Mouse (Mus musculus) heart, postnatal 4 days (tissue): Measurements from ENCODE around the gene Rai1. TPM values are rescaled to one million over a fixed set of nuclear protein-coding genes. Genes with fewer than 3 reads are reported as not detected.
A peak's percentile ranks its signal among the peaks of the same experiment; 100 is the strongest.

Experiments
- DNase-seq: peaks from one replicate; pipeline ENCODE4 v3.0.0; 2021
- total RNA-seq, 2 experiments: library from RNA; stranded (reverse); gene quantifications; 2 replicates each; pipeline ENCODE4 v1.2.3; 2021

Gene Rai1
- total RNA-seq, 2 experiments from 2014 or later: 50.6 to 58.0 TPM

DNA sequence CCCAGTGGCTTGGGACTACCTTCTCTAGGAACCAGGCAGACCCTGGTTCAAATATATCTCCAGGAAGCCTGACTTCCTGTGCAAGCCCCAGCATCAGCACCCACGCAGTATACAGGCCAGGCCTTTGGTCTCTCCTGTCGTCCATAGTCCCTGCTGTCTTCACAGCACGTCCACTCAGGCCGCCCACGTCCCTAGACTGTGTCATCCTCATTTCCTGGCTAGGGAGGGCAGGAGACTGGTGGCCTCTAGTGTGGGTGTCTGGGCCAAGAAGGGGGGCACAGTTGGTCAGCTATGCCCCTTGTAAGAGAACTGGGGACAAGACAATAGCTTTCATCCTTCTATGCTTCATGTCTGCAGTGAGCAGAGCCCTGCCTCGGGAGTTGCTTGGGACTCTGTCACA is 87.7 kb downstream of the Rai1 start:
- no peak for DNase-seq

DNA sequence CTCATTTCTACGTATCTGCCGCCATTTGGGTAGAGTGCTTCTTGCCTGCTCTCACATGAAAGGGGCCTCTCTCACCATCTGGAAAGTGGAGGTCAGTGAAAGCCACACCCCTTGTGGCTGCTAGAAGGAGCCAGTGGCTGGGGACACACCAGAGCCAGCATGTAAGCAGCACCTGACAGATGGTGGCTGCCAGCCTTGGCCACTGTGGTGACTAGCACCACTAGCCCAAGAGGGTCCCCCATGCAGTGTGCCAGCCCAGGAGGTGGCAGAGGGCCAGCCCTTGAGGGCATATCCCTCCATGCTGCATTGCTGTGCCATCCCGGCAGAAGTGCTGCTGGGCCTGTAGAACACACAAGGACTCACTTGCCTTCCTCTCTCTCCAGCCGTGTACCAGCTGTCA is 88.7 kb downstream of the Rai1 start:
- DNase-seq: peak; percentile 48

DNA sequence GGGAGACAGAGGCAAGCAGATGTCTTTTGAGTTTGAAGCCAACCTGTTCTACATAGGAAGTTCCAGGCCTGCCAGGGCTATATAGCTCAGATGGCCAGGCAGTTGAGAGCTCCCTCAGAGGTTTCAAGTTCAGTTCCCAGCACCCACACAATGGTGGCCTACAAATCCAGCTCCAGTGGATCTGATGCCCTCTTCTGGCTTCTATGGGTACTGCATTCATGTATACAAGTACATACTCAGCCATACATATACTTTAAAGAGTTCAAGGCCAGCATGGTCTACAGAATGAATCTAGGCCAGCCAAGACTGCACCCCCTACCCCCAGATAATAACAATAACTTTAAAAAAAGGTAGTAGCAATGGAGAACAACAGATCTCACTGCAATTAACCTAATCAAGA is 90.3 kb downstream of the Rai1 start:
- no peak for DNase-seq

DNA sequence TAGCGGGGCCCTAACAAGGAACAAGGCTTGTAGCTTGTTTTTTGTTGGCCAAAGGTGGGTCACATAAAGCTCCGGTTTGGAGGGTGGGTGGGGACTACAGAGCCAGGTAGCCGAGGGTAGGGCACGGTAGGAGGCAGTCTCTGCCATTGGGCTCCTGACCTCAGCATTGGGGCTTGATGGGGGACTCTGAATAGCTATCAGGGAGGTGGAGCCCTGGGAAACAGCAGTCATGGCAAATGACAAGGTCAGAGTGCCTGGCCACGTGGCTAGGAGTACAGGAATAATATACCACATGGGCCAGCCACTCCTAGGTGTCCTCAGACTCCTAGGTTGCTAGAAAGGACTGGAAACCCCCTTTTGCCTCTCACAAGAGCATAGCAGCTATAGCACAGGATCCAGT is 91.5 kb downstream of the Rai1 start:
- no peak for DNase-seq

DNA sequence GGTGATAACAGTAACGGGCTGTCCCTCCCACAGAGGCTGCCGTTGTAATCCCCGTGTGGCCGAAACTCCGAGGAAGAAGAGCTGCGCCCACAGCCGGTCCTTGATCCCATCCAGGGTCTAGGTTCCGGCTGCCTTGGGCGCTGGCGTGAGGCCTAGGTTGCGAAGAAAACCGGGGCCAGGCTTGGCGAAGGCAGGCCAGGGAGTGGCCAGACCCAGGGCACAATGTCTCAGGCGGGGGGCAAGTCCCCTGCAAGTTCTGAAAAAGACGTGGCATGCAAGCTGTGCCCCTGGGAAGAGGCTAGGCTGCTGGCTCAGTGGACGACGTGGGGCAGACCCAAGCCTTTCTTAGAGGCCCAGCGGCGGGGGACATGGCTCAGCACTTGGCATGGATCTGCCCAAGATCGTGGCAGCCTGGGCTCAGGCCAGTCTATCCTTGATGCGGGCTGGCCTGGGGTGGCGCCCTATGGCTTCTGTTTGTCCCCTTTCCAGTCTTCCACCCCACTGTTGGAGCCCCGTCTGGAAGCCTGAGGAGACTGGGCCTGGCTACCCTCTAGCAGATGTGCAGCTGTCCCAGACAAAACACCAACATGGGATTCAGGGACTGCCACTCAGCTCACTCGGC is 93.3 kb downstream of the Rai1 start:
- DNase-seq: no peak

DNA sequence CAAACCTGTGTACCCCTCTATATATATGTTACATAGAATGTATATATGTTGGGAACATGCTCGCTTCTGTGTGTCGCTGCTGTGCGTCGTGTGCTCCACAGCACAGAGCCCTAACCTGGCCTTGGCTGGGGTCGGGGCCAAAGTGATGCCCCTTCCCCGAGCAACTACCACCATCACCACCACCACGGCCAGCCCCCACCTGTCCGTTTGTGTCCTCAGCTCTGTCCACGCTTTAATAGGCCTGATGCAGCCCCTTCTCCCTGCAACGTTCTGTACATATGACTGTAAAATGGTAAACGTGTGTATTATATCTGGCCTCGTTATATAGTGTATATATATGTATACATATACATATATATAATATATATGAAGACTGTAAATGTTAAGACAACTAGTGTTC is 93.8 kb downstream of the Rai1 start:
- DNase-seq: no peak

DNA sequence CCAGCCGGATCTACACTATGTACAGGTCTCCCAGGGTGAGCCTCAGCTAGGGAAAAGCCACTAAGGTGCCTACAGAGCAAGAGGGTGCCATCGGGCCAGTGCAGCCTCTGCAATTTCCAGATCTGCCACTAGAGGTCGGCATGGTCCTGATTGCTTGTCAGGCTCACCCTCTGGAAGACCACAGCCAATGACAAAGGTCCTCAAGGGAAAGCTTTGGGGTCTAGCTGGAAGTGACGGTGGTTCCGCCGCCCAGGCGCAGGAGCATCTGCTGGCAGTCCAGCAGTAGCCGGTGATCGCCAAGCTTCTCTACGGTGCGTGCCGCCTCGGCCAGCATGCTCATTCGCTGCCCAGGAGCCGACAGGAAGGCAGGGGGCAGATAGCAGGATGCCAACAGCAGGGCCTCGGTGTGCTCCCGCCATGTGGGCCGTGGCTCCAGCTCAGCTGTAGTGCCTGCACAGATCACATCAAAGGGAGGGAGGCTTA is 94.9 kb downstream of the Rai1 start:
- DNase-seq: peak; percentile 97

DNA sequence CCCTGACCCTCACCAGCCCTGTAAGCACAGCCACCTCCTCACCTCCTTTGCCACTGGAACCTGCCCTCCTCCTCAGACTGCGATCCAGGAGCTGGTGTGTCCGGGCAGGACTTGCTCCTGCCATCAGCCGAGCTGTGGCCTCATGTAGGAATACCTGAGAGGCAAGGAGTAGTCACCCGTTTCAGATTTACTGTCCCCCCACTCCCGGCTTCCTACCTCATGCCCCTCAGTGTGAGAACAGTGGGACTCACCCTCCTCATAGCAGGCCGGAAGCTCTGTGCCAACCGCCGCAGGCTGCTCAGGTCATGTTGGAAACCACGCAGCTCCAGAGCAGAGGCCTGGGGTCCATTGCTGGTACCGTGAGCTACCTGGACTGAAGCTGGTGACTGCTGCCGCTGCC is 95.6 kb downstream of the Rai1 start:
- DNase-seq: no peak

DNA sequence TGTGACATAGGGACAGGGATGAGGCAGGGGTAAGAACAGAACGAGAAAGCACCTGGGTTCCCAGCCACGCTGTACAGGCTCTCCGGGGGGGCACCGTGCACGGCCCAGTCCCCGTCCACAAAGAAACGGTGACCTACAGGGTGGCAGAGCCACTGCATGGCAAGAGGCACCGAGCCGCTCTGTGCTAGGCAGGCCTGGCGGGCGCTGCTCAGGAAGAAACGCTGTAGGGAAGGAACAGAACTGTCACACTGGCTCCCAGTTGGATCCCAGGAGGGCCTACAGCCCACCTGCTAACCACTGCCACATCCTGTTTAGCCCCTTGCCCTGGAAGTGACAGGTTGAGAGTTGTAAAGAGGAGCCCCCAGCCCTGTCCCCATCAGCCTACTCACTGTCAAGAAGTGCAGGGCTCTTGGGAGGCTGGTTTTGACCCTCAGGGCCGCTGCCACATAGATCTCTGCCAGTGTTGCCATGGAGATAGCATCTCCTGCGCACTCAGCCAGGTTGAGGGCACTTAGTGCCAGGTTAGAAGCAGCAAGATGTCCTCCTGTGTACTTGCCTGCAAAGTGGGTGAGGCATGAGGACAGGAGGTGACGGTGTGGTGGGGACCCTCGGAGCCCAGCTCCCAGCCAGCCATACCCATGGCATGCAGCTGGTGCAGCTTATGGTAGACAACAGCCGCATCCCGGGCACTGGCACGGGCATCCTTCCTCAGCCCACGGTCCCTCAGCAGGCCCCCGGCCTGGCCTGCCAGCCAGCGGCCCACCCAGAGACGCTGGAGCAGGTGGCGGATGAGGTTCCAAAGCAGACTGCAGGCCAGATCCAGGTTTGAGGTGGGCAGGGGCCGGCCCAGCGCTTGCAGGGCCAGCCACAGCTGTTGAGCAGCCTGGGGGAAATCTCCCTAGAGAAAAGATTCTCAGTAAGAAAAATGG is 98.2 kb downstream of the Rai1 start:
- DNase-seq: no peak

DNA sequence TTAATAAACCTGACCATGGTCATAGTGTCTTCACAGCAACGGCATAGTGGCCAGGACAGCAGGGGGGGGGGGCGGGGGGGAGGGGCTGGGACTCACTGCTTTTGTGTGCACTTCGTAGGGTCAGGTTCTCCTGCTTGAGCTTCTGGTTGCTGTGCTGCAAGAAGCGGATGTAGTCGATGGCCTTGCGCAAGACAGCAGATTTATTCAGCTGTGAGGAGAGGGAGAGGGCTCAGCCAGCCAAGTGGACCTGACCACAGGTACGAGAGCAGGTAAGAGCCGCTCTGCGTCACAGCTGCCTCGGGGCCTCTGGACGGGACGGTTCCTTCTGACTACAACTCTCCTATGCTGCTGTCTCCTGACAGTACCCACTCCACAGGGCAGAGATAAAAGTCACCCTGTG is 100.2 kb downstream of the Rai1 start:
- no peak for DNase-seq

DNA sequence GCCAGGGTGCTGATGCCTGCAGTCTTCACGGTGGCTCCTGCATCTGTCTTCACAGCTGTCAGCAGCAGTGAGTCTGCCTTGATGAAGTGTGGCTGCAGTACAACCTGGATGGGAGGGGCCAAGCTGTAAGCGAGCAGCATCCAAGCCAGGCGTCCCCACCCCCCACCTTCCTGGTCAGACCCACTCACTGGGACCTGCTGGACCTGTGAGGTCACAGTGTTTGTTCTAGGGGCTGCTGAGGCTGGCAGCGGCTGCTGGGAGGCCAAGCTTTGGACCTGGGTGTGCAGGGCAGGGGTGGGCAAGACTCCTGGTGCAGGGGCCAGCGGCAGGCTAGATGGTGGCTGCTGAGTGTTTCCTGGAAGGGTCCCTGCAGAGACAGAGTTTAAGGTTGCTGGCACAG is 101.4 kb downstream of the Rai1 start:
- DNase-seq: no peak

DNA sequence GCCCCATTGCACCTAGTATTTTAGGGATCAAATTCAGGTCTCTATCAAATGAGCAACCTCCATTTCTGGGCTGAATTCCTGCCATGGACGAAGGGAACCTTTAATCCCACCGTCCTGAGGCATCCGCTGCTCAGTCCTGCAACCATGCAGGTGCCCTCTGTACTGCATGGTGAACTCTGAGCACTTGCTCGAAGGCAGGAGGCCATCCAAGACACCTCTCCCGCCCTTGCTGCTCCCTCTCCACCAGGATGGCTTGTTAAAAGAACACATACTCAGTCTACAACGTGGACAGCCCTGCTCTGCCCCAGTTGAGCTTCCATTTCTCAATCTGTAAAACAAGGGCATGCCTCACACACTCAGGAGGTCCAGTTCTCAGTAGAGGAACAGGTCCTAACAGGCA is 103.4 kb downstream of the Rai1 start:
- no peak for DNase-seq

DNA sequence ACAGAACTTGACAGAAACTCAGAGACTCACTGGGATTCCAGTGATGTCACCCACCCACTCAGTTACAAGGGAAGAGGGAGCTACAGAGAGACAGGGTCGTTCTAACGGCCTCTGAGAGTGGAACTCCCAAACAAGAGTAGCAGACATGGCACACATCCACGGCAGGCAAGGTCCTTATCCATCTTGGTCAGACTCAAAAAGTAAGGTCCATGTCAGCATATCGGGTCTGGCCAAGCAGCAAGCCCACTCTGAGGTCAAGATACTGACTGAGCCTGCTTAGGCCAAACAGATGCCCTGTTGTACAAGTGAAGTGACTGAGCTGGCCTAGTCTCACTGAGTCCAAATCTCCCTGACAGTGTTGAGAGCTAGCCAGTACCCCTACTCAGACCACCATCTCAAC is 103.9 kb downstream of the Rai1 start:
- no peak for DNase-seq

DNA sequence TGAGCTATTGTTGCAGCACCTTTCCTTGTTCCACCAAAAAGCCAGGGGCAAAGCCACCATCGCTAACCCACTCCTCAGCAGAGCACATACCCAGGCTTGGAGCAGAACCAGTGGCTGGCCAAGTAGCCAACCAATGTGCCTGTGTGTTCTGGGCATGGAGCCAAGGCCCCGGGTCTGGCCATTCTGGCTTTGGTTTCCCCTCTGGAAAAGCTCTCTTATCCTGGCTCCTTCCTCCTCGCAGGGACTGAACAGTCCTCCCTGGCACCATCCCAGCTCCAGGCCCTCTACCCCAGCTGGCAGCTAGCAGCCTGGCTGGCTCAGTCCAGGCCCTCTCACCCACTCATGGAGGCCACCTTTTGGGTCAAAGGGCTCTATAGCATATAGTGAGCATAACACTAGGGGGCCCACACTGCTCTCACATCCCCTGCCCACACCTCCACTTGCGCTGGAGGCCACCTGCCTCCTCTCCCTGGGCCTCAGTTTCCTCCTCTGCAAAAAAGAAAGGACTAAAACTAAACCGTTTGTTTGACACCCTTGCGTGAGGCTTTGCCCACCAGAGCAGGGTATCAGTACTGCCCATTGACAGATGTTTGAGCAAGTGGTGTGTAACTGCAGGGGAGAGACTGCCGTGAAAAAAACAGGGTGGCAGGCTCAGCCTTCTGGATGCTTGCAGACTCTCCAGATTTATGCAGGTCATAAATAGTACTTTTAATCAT is 104.6 kb downstream of the Rai1 start:
- peak; percentile 92 for DNase-seq

DNA sequence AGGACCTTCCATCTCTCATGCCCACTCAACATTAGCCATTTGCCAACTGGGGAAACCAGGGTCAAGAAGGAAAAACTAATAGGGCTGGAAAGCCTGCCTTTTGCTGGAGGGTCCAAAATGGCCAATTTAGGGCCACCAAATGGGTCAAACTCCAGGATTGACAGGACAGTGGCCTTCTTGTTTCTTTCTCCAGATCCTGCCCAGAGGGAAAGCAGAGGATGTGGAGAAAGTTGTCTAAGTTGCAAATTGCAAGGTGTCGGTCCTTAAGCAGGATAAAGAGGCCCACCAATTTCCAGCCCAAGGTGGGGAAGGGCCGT is 105.1 kb downstream of the Rai1 start:
- DNase-seq: no peak

DNA sequence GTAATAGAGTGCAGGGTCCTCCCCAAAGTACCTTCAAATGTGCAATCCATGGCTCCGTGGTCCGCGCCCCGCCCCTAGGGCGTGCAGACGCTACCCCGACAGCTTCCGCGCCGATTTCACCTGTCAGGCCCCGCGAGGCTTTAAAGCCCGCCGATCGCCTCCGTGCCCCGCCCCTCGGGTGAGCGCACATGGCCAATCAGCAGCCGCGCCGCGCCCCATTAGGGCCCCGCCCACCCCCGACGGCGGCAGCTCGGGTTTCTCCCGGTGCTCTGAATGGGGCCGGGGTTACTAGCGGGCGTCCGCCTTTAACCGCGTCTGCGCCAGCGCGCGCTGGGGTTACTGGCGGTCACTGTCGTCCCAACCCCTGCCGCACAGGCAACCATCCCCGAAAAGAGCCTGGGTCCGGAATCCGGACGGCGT is 105.5 kb downstream of the Rai1 start:
- DNase-seq: peak; percentile 96

DNA sequence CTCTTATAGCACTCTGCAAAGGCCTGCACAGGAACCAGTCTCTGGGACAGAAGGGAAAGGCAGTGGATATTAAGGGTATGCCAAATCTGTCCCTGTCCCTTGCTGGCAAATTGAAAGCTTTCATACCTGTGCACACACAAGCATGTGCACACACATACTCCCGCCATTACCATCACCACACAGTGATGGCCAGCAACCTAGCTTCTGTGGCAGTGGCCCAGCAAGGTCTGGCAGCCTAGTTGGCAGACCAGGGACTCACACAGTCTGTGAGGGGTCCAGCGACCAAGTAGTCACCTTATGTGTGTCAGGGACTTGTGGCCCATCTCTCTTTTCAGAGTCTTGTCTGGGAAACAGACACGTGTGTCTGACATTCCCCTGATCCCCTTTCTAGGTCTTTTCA is 106.3 kb downstream of the Rai1 start:
- no peak for DNase-seq

DNA sequence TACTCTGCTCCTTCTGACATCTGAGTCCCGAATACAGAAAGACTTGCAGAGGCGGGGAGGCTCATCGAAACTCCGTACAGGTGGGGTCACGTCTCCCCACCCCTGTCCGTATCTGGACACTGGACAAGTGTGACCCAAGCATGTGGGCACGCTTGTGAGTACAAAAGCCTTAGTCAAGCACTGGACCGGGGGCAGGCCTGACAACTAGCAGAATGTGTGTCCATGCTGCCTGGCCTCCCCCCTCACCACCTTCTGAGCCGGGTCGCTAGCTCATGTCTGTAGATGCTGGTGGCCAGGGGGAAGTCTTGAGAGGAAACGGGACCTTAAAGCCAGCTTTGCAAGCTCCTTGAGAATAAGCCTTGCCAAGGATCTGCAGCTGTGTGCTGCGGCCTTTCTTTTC is 106.9 kb downstream of the Rai1 start:
- no peak for DNase-seq

DNA sequence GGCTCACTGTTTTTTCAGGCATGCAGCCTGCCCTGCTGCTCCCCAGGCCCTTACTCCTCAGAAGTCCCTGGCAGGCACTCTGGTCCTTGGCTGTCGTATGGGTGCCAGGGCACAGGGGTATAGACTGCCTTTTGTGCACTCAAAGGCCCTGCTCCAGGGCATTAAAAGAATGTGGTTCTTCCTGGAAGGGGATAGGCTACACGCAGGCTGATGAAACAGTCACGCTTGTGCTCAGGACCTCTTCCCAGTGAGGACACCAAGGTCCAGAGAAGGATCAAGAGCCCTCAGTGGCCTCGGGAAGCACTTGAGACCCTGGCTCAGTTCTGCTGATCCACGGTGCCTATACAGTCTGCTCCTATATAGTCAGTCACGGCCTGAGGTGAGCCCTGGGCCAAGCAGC is 108.5 kb downstream of the Rai1 start:
- no peak for DNase-seq

DNA sequence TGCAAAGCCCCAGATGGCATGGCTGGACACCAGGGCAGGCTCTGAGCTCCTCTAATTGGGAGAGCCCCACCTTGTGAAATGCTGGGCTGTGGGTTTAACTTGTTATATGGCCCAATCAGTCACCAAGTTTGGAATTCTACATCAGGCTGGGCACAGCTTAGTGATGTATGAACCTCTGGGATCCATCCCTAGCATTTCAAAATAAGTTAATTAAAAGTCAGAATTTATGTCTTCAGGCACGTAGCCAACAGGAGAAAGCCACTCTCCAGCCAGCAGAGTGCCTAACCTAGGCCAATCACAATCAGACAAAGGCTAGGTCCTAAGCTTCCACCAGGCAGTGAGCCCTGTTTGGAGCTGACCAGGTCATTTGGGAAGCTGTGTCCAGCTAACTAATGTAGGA is 111.9 kb downstream of the Rai1 start:
- no peak for DNase-seq

DNA sequence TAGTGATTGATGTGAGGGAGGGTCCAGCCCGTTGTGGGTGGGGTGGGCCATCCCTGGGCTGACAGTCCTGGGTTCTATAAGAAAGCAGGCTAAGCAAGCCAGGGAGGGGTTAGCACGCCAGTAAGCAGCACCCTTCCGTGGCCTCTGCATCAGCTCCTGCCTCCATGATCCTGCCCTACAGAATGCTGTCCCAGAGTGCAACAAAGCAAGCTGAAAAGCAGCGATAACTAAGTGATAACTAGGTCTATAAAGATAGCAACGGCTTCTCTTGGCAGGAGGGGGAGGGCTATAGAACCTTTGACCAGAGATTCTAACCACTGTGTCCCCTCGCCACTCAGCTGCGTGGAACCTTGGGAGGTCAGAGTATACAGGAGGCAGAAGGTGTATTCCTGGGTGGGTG is 112.7 kb downstream of the Rai1 start:
- DNase-seq: no peak

DNA sequence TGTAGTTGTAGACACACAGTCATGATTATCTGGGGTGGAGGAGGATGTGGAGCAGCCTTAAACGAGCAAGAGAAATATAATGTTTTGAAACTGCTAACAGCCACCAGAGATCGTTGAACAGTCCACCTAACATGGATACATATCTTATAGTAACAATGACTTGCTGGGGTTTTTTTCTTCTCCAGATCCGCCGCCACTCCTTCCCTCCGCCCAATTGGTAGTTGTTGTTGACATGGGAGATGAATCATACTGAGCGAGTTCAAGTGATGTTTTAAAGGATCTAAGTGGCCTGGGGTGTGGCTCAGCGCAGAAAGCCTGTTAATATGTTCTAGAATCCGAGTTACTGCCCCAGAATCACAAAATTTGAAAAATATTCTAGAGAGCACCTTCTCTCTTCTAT is 114.8 kb downstream of the Rai1 start:
- no peak for DNase-seq

DNA sequence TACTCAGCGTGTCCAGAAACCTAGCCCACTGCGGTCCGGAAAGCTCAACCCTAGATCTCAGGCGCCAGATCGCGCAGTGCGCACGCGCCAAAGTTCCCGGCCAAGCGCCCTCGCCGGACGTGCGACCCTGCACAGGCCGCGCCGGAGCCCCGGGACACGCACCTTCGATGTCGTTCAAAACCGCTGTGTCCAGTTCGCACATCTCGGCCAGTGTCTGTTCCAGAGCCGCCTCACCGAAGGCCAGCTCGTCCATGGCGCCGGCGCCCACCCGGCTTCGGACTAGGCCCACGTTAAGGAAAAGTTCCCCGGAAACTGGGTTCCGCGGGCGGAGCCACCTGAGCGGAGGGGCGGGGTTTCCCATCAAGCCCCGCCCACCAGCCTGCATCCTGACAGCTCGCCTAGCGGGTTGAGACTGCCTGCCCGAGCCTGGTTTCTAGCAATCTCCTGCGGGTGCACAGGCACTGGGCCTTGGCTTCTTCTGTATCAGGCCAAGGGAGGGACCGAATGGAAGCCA is 115.5 kb downstream of the Rai1 start:
- peak; percentile 94 for DNase-seq
